Mouse (Mus musculus) embryonic facial prominence, embryonic 11.5 days (tissue): ENCODE data around the gene Ptgir. TPM values are rescaled to one million over a fixed set of nuclear protein-coding genes. Genes with fewer than 3 reads are reported as not detected.
A peak's percentile ranks its signal among the peaks of the same experiment; 100 is the strongest.

Experiments
- ATAC-seq: fragments of 200-750 bp; cut with Nextera tagmentation; replicated peaks from 2 replicates; pipeline ENCODE4 v1.8.0; 2017; ENCODE audit warnings: low read depth; ENCODE audit not compliant: insufficient number of reproducible peaks, low FRiP score, low TSS enrichment
- DNase-seq: peaks from one replicate; pipeline ENCODE4 v3.0.0-alpha.2; 2015; ENCODE audit warnings: low spot score
- H3K27ac ChIP-seq: fragments of 300-500 bp; sonication (generic); replicated peaks from 2 replicates; pipeline ENCODE4 v1.5.1; 2014; ENCODE audit warnings: mild to moderate bottlenecking, low read depth, low read length, control low read depth
- H3K27me3 ChIP-seq: fragments of 300-500 bp; sonication (generic); 2 replicates; pipeline ENCODE4 v1.6.1; 2014; ENCODE audit warnings: mild to moderate bottlenecking, low read length, moderate library complexity, mixed read lengths; ENCODE audit not compliant: control insufficient read depth, insufficient read depth
- H3K36me3 ChIP-seq: fragments of 300-500 bp; sonication (generic); replicated peaks from 2 replicates; pipeline ENCODE4 v1.6.1; 2014; ENCODE audit warnings: low read depth, mild to moderate bottlenecking, low read length, moderate library complexity, mixed read lengths; ENCODE audit not compliant: control insufficient read depth, insufficient read depth
- H3K4me1 ChIP-seq: fragments of 300-500 bp; sonication (generic); 2 replicates; pipeline ENCODE4 v1.6.1; 2014; ENCODE audit warnings: low read length, mixed read lengths; ENCODE audit not compliant: control insufficient read depth, insufficient read depth
- H3K4me2 ChIP-seq: fragments of 300-500 bp; sonication (generic); 2 replicates; pipeline ENCODE4 v1.6.1; 2014; ENCODE audit warnings: low read depth, mild to moderate bottlenecking, control low read depth, low read length, moderate library complexity
- H3K4me3 ChIP-seq: fragments of 300-500 bp; sonication (generic); 2 replicates; pipeline ENCODE4 v1.5.1; 2014; ENCODE audit warnings: low read depth, low read length, control low read depth
- H3K9ac ChIP-seq: fragments of 300-500 bp; sonication (generic); replicated peaks from 2 replicates; pipeline ENCODE4 v1.6.1; 2014; ENCODE audit warnings: mild to moderate bottlenecking, control low read depth, low read length
- H3K9me3 ChIP-seq: fragments of 300-500 bp; sonication (generic); replicated peaks from 2 replicates; pipeline ENCODE4 v1.6.1; 2016; ENCODE audit warnings: mild to moderate bottlenecking, low read length, inconsistent platforms, mixed read lengths; ENCODE audit not compliant: control insufficient read depth
- WGBS: fragments of 180-500 bp; shearing (Covaris S2); extraction: QIAGEN DNeasy Blood & Tissue Kit; methylation state at CpG from one replicate; pipeline ENCODE4 v1.1.7; 2014; 5-methylcytosine and 5-hydroxymethylcytosine counted together
- polyA plus RNA-seq: library from polyadenylated mRNA; unstranded; fragments of >200 nt; fragmentation: Nextera tagmentation; extraction: Ambion mirVana; gene quantifications from 2 replicates; pipeline ENCODE4 v1.2.1, GENCODE M21; 2014

Ptgir gene
- polyA plus RNA-seq, 1 experiment from 2014 or later = 0.87 TPM

DNA sequence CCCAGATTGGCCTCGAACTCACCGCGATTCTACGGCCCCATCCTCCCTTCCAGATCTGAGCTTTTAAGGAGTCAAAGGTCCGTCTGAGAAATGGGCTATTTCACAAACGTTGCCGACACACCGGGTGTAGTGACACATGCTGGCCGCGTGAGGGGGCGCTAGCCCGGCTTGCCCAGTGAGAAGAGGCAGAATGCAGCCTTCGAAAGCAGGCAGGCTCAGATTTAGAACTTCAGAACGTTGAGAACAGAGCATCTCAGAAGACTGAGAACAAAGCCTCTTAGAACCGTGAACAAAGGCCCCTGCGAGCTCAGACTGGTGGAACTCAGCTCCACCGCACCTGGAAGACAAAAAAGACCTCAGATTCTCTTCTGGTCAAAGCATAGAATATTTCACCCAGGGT lies 32.1 kb upstream of the Ptgir start:
- H3K36me3 ChIP-seq = no peaks in the 10 kb centered on the region; the same call in 1 of the 2 replicates
- H3K27me3 ChIP-seq = no peaks in the 10 kb centered on the region
- DNase-seq (peak; percentile 88), ATAC-seq (no peak)
- peak overlapping the region; percentile 26; the same call in 1 of the 2 replicates for H3K4me2 ChIP-seq
- WGBS = 5% methylated on average over 17 of the region's 17 CpGs
- no peaks in the 10 kb centered on the region; the same call in none of the 2 replicates for H3K4me1 ChIP-seq
- H3K9ac ChIP-seq = peak overlapping the region; percentile 41
- peak overlapping the region; percentile 63 for H3K27ac ChIP-seq
- no peaks in the 10 kb centered on the region for H3K9me3 ChIP-seq
- H3K4me3 ChIP-seq = peak overlapping the region; percentile 27

GRCm38 (mm10) chr7:16874756-16875309 lies 31.5 kb upstream of the Ptgir start:
- DNase-seq (peak; percentile 100), ATAC-seq (peak; percentile 91)
- peak overlapping the region; percentile 90 for H3K9ac ChIP-seq
- H3K36me3 ChIP-seq = no peaks in the 10 kb centered on the region; the same call in 1 of the 2 replicates
- peak overlapping the region; percentile 89 for H3K4me3 ChIP-seq
- under 1% methylated on average over 33 of the region's 33 CpGs for WGBS
- peak overlapping the region; percentile 71; the same call in 1 of the 2 replicates for H3K4me2 ChIP-seq
- H3K27me3 ChIP-seq = no peaks in the 10 kb centered on the region
- H3K4me1 ChIP-seq = no peaks in the 10 kb centered on the region; the same call in none of the 2 replicates
- peak overlapping the region; percentile 94 for H3K27ac ChIP-seq
- no peaks in the 10 kb centered on the region for H3K9me3 ChIP-seq

DNA sequence AGATGAGACGGTGACA lies 31.2 kb upstream of the Ptgir start, which contains the start of gene Dact3:
TSS of gene Dact3 (plus strand) at position 8 of the 16 bp plus-strand sequence.
- H3K4me1 ChIP-seq = peaks cover under 1% of the 10 kb centered on the region
- H3K9me3 ChIP-seq = no peaks in the 10 kb centered on the region

GRCm38 (mm10) chr7:16875326-16875725 lies 31.0 kb upstream of the Ptgir start:
- Histone ChIP-seq H3K4me2 (peak overlapping the region; percentile 71), H3K9ac (peak overlapping the region; percentile 90), H3K27ac (peak overlapping the region; percentile 94), H3K36me3 (no peaks in the 10 kb centered on the region; the same call in 1 of the 2 replicates), H3K9me3 (no peaks in the 10 kb centered on the region), H3K4me3 (peak overlapping the region; percentile 89), H3K4me1 (peaks cover 2% of the 10 kb centered on the region), H3K27me3 (no peaks in the 10 kb centered on the region)
- DNase-seq (no peak), ATAC-seq (peak; percentile 25; the same call in 1 of the 2 replicates)
- under 1% methylated on average over 35 of the region's 42 CpGs for WGBS

More for the DNA sequence above, 31.2 kb upstream of the Ptgir start, which contains the start of gene Dact3:
- Histone ChIP-seq H3K9ac (peak within 1 kb of the TSS; percentile 90), H3K4me3 (peak within 1 kb of the TSS; percentile 89), H3K4me2 (peak within 1 kb of the TSS; percentile 71), H3K36me3 (no peaks in the 10 kb centered on the region; the same call in 1 of the 2 replicates), H3K27ac (peak within 1 kb of the TSS; percentile 94), H3K27me3 (no peaks in the 10 kb centered on the region)
- DNase-seq (no peak), ATAC-seq (no peak)
- WGBS = 0% methylated on average over 1 of the region's 1 CpGs

DNA sequence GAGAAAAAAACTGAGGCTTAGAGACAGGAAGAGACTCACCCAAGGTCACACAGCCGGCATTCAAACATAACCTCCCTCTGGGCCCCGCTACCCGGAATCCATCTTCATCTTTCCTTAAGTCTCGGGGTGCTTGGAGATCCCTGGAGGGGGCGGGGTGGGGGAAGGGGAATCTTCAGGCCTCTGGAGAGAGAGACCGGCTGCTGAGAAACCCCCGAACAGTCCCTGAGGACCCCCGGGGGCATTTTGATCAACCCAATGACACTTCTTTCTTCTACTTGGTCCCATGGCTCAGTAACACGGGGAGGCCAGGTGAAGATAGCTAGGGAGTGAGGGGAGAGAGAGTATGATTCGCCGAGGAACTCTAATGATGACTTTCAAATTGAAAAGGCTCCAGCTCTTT lies 30.3 kb upstream of the Ptgir start:
- Histone ChIP-seq H3K9ac (peak overlapping the region; percentile 90), H3K4me3 (peak overlapping the region; percentile 89), H3K9me3 (no peaks in the 10 kb centered on the region), H3K4me1 (peaks cover 2% of the 10 kb centered on the region), H3K36me3 (peaks cover under 1% of the 10 kb centered on the region; the same call in 1 of the 2 replicates), H3K27ac (peak overlapping the region; percentile 94), H3K4me2 (peak overlapping the region; percentile 71), H3K27me3 (no peaks in the 10 kb centered on the region)
- 5% methylated on average over 11 of the region's 11 CpGs for WGBS
- ATAC-seq (no peak), DNase-seq (peak; percentile 45)

DNA sequence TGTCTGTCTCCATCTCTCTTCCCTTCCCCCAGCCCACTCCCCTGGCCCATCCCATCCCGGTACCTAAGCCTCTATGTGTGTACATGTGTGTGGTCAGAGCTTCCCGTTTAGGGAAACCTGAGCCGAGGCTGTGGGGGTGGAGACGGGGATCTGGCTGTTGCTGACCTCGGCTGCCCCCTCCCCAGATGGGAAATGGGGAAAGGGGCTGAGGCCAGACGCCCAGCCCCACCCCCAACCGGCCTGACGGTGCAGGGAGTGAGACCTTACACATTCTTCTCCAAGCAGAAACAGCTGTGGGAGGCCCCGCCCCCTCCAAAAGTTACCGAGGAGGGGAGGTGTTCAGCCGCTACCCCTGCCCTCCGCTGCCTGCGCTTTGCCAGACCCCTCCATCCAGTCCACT lies 29.7 kb upstream of the Ptgir start:
- peak overlapping the region; percentile 94 for H3K27ac ChIP-seq
- peaks cover 6% of the 10 kb centered on the region for H3K36me3 ChIP-seq
- WGBS = 2% methylated on average over 12 of the region's 13 CpGs
- no peaks in the 10 kb centered on the region for H3K27me3 ChIP-seq
- H3K9ac ChIP-seq = peak overlapping the region; percentile 90
- H3K4me3 ChIP-seq = peak overlapping the region; percentile 89
- H3K9me3 ChIP-seq = no peaks in the 10 kb centered on the region; the same call in 1 of the 2 replicates
- peak; percentile 94 for DNase-seq
- H3K4me2 ChIP-seq = peak overlapping the region; percentile 71
- ATAC-seq = peak; percentile 49
- H3K4me1 ChIP-seq = peaks cover 2% of the 10 kb centered on the region

DNA sequence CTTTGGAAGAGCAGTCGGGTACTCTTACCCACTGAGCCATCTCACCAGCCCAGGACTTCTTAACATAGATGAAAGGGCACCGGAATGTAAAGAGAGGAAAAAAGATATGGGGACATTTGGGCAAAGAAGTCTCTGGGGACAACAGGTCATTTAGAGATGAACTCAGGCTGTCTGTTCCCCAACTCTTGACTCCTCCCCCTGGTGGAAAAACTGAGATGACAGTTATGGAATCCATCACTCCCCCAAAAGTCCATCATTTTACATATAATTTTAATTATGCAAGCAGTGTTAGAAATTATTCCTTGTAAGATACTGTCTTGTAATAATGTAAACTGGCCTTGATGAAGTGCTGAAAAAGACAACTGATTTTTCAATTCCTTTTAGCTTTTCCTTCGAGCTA lies 28.6 kb upstream of the Ptgir start:
- Histone ChIP-seq H3K9ac (no peak overlapping the region), H3K4me2 (no peak overlapping the region), H3K4me3 (no peak overlapping the region), H3K4me1 (peaks cover 2% of the 10 kb centered on the region), H3K27ac (no peak overlapping the region), H3K27me3 (no peaks in the 10 kb centered on the region), H3K9me3 (no peaks in the 10 kb centered on the region; the same call in 1 of the 2 replicates), H3K36me3 (peaks cover 6% of the 10 kb centered on the region)
- no peak for DNase-seq
- WGBS = 76% methylated on average over 3 of the region's 3 CpGs
- no peak for ATAC-seq

- DNase-seq = peak; percentile 86
- 7% methylated on average over 8 of the region's 9 CpGs for WGBS
- no peak overlapping the region for H3K4me3 ChIP-seq
- H3K36me3 ChIP-seq = peaks cover 13% of the 10 kb centered on the region
- H3K9ac ChIP-seq = peak overlapping the region; percentile 19
- no peaks in the 10 kb centered on the region; the same call in 1 of the 2 replicates for H3K9me3 ChIP-seq
- peak; percentile 32 for ATAC-seq
- H3K27me3 ChIP-seq = no peaks in the 10 kb centered on the region
- H3K4me1 ChIP-seq = peaks cover 2% of the 10 kb centered on the region
- peak overlapping the region; percentile 83 for H3K27ac ChIP-seq
- peak overlapping the region; percentile 17; the same call in 1 of the 2 replicates for H3K4me2 ChIP-seq
These were observed 26.3 kb upstream of the Ptgir start for GRCm38 (mm10) chr7:16879796-16880547.
